Mouse (Mus musculus) myocyte (in vitro differentiated cells): ENCODE data around the gene Plxna4. TPM values are rescaled to one million over a fixed set of nuclear protein-coding genes. Genes with fewer than 3 reads are reported as not detected.

Experiments
- H3K27me3 ChIP-seq: one replicate; pipeline ENCODE4 v1.6.1; 2011; ENCODE audit not compliant: control insufficient read depth, insufficient read depth, insufficient read length
- H3K36me3 ChIP-seq: one replicate; pipeline ENCODE4 v1.6.1; 2011; ENCODE audit not compliant: control insufficient read depth, insufficient read depth
- H3K4me2 ChIP-seq: one replicate; pipeline ENCODE4 v1.6.1; 2011; ENCODE audit warnings: low read depth, control low read depth
- H3K4me3 ChIP-seq: one replicate; pipeline ENCODE4 v1.5.1; 2011; ENCODE audit warnings: mild to moderate bottlenecking, control low read depth, moderate library complexity
- H3K79me2 ChIP-seq: one replicate; pipeline ENCODE4 v1.6.1; 2011; ENCODE audit not compliant: control insufficient read depth, insufficient read depth
- H3ac ChIP-seq: one replicate; pipeline ENCODE4 v1.6.1; 2011; ENCODE audit not compliant: control insufficient read depth, insufficient read length
- CEBPB ChIP-seq: IDR thresholded peaks from 2 replicates; pipeline ENCODE4 v1.6.1; 2011; ENCODE audit warnings: mild to moderate bottlenecking, moderate library complexity; ENCODE audit not compliant: poor library complexity, insufficient read depth, severe bottlenecking
- E2F4 ChIP-seq: IDR thresholded peaks from one replicate; pipeline ENCODE4 v1.6.1; 2011; ENCODE audit warnings: mild to moderate bottlenecking, control low read depth, moderate library complexity; ENCODE audit not compliant: insufficient read depth
- MAX ChIP-seq: IDR thresholded peaks from one replicate; pipeline ENCODE4 v1.6.1; 2011; ENCODE audit warnings: low read depth, mild to moderate bottlenecking, control low read depth
- MYOD1 ChIP-seq, 3 experiments: IDR thresholded peaks; one replicate each; pipeline ENCODE4 v1.6.1; 2011; ENCODE audit warnings: control low read depth in 2 of 3, low read depth in 2 of 3, mild to moderate bottlenecking in 2 of 3, moderate library complexity in 1 of 3; ENCODE audit not compliant: insufficient read length in 2 of 3, control insufficient read depth in 1 of 3
- MYOG ChIP-seq, 3 experiments: IDR thresholded peaks; one replicate each; pipeline ENCODE4 v1.6.1; 2011; ENCODE audit warnings: control low read depth in 2 of 3, low read depth in 2 of 3, mild to moderate bottlenecking in 2 of 3; ENCODE audit not compliant: insufficient read length in 2 of 3, control insufficient read depth in 1 of 3, insufficient read depth in 1 of 3
- POLR2A ChIP-seq: IDR thresholded peaks from one replicate; pipeline ENCODE4 v1.6.1; 2011; ENCODE audit warnings: low read depth, mild to moderate bottlenecking, control low read depth, moderate library complexity; ENCODE audit not compliant: insufficient read length
- POLR2AphosphoS2 ChIP-seq: IDR thresholded peaks from one replicate; pipeline ENCODE4 v1.6.1; 2011; ENCODE audit warnings: low read depth, control low read depth; ENCODE audit not compliant: insufficient read length
- REST ChIP-seq: IDR thresholded peaks from one replicate; pipeline ENCODE4 v1.6.1; 2011; ENCODE audit warnings: mild to moderate bottlenecking, control low read depth, moderate library complexity; ENCODE audit not compliant: insufficient read depth, insufficient read length
- SRF ChIP-seq: IDR thresholded peaks from one replicate; pipeline ENCODE4 v1.6.1; 2011; ENCODE audit warnings: low read depth; ENCODE audit not compliant: control insufficient read depth, insufficient read length
- TCF12 ChIP-seq: IDR thresholded peaks from one replicate; pipeline ENCODE4 v1.6.1; 2011; ENCODE audit warnings: mild to moderate bottlenecking, control low read depth; ENCODE audit not compliant: poor library complexity, insufficient read depth, severe bottlenecking
- TCF3 ChIP-seq: IDR thresholded peaks from one replicate; pipeline ENCODE4 v1.6.1; 2011; ENCODE audit warnings: low read depth, control low read depth; ENCODE audit not compliant: insufficient read length
- USF1 ChIP-seq: IDR thresholded peaks from one replicate; pipeline ENCODE4 v1.6.1; 2011; ENCODE audit warnings: low read depth, mild to moderate bottlenecking, control low read depth, moderate library complexity
- polyA plus RNA-seq: library from polyadenylated mRNA; unstranded; fragments of >200 nt; fragmentation: generic; extraction: Trizol; gene quantifications from one replicate; pipeline ENCODE4 v1.2.1, GENCODE M21; 2012; ENCODE audit warnings: missing spikeins

Gene Plxna4
- polyA plus RNA-seq, 1 experiment = 0.70 TPM

DNA sequence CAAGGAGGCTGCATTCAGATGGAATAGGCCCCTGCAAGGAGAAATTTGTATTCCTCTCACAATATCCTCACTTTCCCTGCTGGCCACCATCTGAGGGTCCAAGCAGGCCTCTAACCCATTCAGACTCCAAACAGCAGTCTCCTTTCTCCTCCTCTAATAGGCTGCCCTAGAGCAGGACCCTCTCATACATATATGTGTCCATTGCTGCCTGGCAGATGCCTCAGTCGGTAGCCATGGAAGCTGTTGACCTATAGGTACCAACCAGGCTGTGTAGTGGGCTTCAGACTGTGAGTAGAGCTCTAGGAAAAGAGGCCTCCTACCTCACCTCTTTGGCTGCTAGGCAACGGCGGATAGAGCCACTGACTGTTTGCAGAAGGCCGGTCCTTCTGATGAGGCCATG, 225.6 kb downstream of the Plxna4 start:
- no peak for TF ChIP-seq MAX
- no peak for TF ChIP-seq REST
- no peak for TF ChIP-seq CEBPB
- TF ChIP-seq POLR2AphosphoS2 = no peak
- no peak for TF ChIP-seq USF1
- no peak for TF ChIP-seq E2F4
- no peak for TF ChIP-seq TCF12
- TF ChIP-seq TCF3 = no peak
- TF ChIP-seq MYOD1 (IDR thresholded peaks at IDR 0.05; ENCODE audit: control insufficient read depth in 1 of 3, insufficient read length in 2 of 3, low read depth in 2 of 3) = no peak
- TF ChIP-seq SRF = no peak
- Histone ChIP-seq H3K4me3 (no peak overlapping the region), H3K79me2 (no peaks in the 10 kb centered on the region), H3K36me3 (no peaks in the 10 kb centered on the region), H3ac (no peak overlapping the region), H3K4me2 (no peak overlapping the region), H3K27me3 (no peaks in the 10 kb centered on the region)

- H3K36me3 ChIP-seq = no peaks in the 10 kb centered on the region
- no peak overlapping the region for H3K4me2 ChIP-seq
- H3K27me3 ChIP-seq = no peaks in the 10 kb centered on the region
- no peak overlapping the region for H3K4me3 ChIP-seq
- TF ChIP-seq MYOD1 (IDR thresholded peaks at IDR 0.05; ENCODE audit: control insufficient read depth in 1 of 3, insufficient read length in 2 of 3, low read depth in 2 of 3) = no peak
- TF ChIP-seq CEBPB = no peak
- no peak for TF ChIP-seq REST
- TF ChIP-seq TCF3 = no peak
- no peak for TF ChIP-seq TCF12
- no peak for TF ChIP-seq MAX
- TF ChIP-seq MYOG (IDR thresholded peaks at IDR 0.05; ENCODE audit: control insufficient read depth in 1 of 3, insufficient read depth in 1 of 3, insufficient read length in 2 of 3, low read depth in 2 of 3) = no peak
- no peak for TF ChIP-seq E2F4
- no peak for TF ChIP-seq USF1
- no peak for TF ChIP-seq POLR2AphosphoS2
- no peak for TF ChIP-seq SRF
- H3ac ChIP-seq = no peak overlapping the region
- H3K79me2 ChIP-seq = no peaks in the 10 kb centered on the region
These were observed 228.3 kb downstream of the Plxna4 start for GRCm38 (mm10) chr6:32359675-32360074.

GRCm38 (mm10) chr6:32357497-32357896, 230.5 kb downstream of the Plxna4 start:
- no peak overlapping the region for H3K4me2 ChIP-seq
- H3K4me3 ChIP-seq = no peak overlapping the region
- no peaks in the 10 kb centered on the region for H3K36me3 ChIP-seq
- TF ChIP-seq E2F4 (no peak), MYOG (IDR thresholded peaks at IDR 0.05; ENCODE audit: control insufficient read depth in 1 of 3, insufficient read depth in 1 of 3, insufficient read length in 2 of 3, low read depth in 2 of 3) (no peak), POLR2AphosphoS2 (no peak), REST (no peak), POLR2A (no peak), USF1 (no peak), TCF3 (no peak), TCF12 (no peak), MAX (no peak), CEBPB (no peak), SRF (no peak), MYOD1 (IDR thresholded peaks at IDR 0.05; ENCODE audit: control insufficient read depth in 1 of 3, insufficient read length in 2 of 3, low read depth in 2 of 3) (no peak)
- H3K27me3 ChIP-seq = no peaks in the 10 kb centered on the region
- H3K79me2 ChIP-seq = no peaks in the 10 kb centered on the region
- no peak overlapping the region for H3ac ChIP-seq

- Histone ChIP-seq H3K79me2 (no peaks in the 10 kb centered on the region), H3K4me3 (no peak overlapping the region), H3K27me3 (no peaks in the 10 kb centered on the region), H3K36me3 (no peaks in the 10 kb centered on the region), H3ac (no peak overlapping the region), H3K4me2 (no peak overlapping the region)
- TF ChIP-seq E2F4 (no peak), MYOG (IDR thresholded peaks at IDR 0.05; ENCODE audit: control insufficient read depth in 1 of 3, insufficient read depth in 1 of 3, insufficient read length in 2 of 3, low read depth in 2 of 3) (no peak), TCF3 (no peak), SRF (no peak), POLR2AphosphoS2 (no peak), CEBPB (no peak), USF1 (no peak), MYOD1 (IDR thresholded peaks at IDR 0.05; ENCODE audit: control insufficient read depth in 1 of 3, insufficient read length in 2 of 3, low read depth in 2 of 3) (no peak), MAX (no peak), TCF12 (no peak), POLR2A (no peak), REST (no peak)
These were observed 232.4 kb downstream of the Plxna4 start for GRCm38 (mm10) chr6:32355559-32355958.

DNA sequence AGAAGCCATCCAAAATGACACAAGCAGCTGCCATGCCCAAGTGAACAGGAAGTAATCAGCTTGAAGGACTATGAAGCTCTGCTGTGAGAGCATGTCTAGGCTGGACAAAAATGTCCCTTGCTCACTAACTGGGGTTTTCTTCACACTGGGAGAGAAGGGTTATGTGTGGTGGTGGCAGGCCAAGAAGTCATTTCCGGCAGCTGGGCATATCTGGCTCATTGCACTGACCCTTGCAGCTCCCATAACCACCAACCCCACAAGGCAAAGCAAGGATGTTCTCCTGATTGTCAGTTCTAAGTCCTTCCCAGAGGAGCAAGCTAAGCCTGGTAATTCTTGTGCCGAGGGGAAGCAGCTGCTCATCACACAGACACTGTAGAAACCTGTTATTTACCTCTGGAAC, 239.0 kb downstream of the Plxna4 start:
- H3ac ChIP-seq = no peak overlapping the region
- H3K4me2 ChIP-seq = no peak overlapping the region
- no peaks in the 10 kb centered on the region for H3K36me3 ChIP-seq
- no peaks in the 10 kb centered on the region for H3K27me3 ChIP-seq
- no peaks in the 10 kb centered on the region for H3K79me2 ChIP-seq
- no peak overlapping the region for H3K4me3 ChIP-seq
- TF ChIP-seq MAX = no peak
- TF ChIP-seq TCF12 = no peak
- no peak for TF ChIP-seq USF1
- no peak for TF ChIP-seq REST
- no peak for TF ChIP-seq E2F4
- no peak for TF ChIP-seq POLR2A
- TF ChIP-seq SRF = no peak
- no peak for TF ChIP-seq TCF3
- TF ChIP-seq POLR2AphosphoS2 = no peak
- TF ChIP-seq MYOD1 (IDR thresholded peaks at IDR 0.05; ENCODE audit: control insufficient read depth in 1 of 3, insufficient read length in 2 of 3, low read depth in 2 of 3) = no peak
- TF ChIP-seq MYOG (IDR thresholded peaks at IDR 0.05; ENCODE audit: control insufficient read depth in 1 of 3, insufficient read depth in 1 of 3, insufficient read length in 2 of 3, low read depth in 2 of 3) = no peak
